Mouse (Mus musculus) MEL (cell line): ENCODE measurements around the gene Rnf212.

ENCODE experiments used
- CTCF ChIP-seq, 3 experiments: IDR thresholded peaks in 2 of 3; conservative IDR thresholded peaks in 1 of 3; 2 replicates each; pipeline ENCODE4 v1.5.1; 2011 to 2012; ENCODE audit warnings: low read length in 3 of 3, low read depth in 2 of 3, mild to moderate bottlenecking in 2 of 3, improper control_type of control experiment in 1 of 3, inconsistent platforms in 1 of 3, mixed read lengths in 1 of 3, moderate library complexity in 1 of 3; ENCODE audit not compliant: control insufficient read depth in 1 of 3, insufficient read depth in 1 of 3, poor library complexity in 1 of 3, severe bottlenecking in 1 of 3
- EP300 ChIP-seq, 2 experiments: IDR thresholded peaks; 2 replicates each; pipeline ENCODE4 v1.6.1; 2011; ENCODE audit warnings: improper control_type of control experiment in 2 of 2, low read length in 2 of 2, low read depth in 1 of 2, mild to moderate bottlenecking in 1 of 2
- GATA1 ChIP-seq: IDR thresholded peaks from 2 replicates; pipeline ENCODE4 v1.6.1; 2011; ENCODE audit warnings: low read depth, low read length, improper control_type of control experiment
- MAFK ChIP-seq: IDR thresholded peaks from 2 replicates; pipeline ENCODE4 v1.6.1; 2011; ENCODE audit warnings: low read depth, mild to moderate bottlenecking, low read length, improper control_type of control experiment, borderline replicate concordance
- MAX ChIP-seq: IDR thresholded peaks from 2 replicates; pipeline ENCODE4 v1.6.1; 2011; ENCODE audit warnings: low read length, improper control_type of control experiment
- POLR2A ChIP-seq, 2 experiments: IDR thresholded peaks; 2 replicates each; pipeline ENCODE4 v1.6.1; 2011 to 2012; ENCODE audit warnings: low read length in 2 of 2, mild to moderate bottlenecking in 2 of 2, control low read depth in 1 of 2, improper control_type of control experiment in 1 of 2, low read depth in 1 of 2, moderate library complexity in 1 of 2; ENCODE audit not compliant: control insufficient read depth in 1 of 2, insufficient read depth in 1 of 2, poor library complexity in 1 of 2
- ZNF384 ChIP-seq: IDR thresholded peaks from 2 replicates; pipeline ENCODE4 v1.6.1; 2012; ENCODE audit warnings: low read depth, mild to moderate bottlenecking, inconsistent platforms, low read length, improper control_type of control experiment

- TF ChIP-seq CTCF (IDR thresholded peaks at IDR 0.05 in 2 of 3, conservative IDR thresholded peaks at IDR 0.05 in 1 of 3; ENCODE audit: control insufficient read depth in 1 of 3, insufficient read depth in 1 of 3, low read depth in 2 of 3, low read length in 3 of 3, poor library complexity in 1 of 3, severe bottlenecking in 1 of 3) (no peak), ZNF384 (no peak), POLR2A (IDR thresholded peaks at IDR 0.05; ENCODE audit: control insufficient read depth in 1 of 2, insufficient read depth in 1 of 2, low read depth in 1 of 2, low read length in 2 of 2, poor library complexity in 1 of 2) (no peak), MAX (no peak), GATA1 (no peak), MAFK (no peak), EP300 (IDR thresholded peaks at IDR 0.05; ENCODE audit: low read depth in 1 of 2, low read length in 2 of 2) (no peak)
Measured at GRCm38 (mm10) chr5:108719761-108720160, 55.0 kb downstream of the Rnf212 start.
